Mouse (Mus musculus): ENCODE measurements at regions not wholly inside any gene's neighbourhood (a gene's known extent, or its start where the extent isn't known, plus 50 kb on each side); places are given as distances from the start of the nearest gene placed in this dataset.
"Not testable (repeated sequence)": the region's sequence is repeated elsewhere in the genome, so short reads cannot be mapped to it uniquely, and the experiment has no call there.

DNA sequence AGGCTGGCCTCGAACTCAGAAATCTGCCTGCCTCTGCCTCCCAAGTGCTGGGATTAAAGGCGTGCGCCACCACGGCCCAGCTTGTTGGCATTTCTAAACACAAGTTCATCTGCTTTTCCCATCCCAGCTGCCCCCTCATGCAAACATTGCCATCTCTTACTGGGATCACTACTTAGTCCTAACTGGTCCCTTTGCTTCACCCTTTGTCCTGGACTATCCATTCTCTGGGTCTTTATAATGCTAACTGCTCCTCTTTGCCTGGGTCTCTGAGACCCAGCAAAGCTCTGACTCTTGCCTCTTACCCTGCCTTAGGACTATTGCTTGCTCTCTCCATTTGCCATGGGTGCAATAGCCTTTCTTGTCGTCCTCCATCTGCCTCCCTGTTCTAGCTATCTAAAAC, 103.7 kb downstream of the Dad1 start:
- no peak for DNase-seq (ENCODE audit: extremely low spot score, low spot score)

DNA sequence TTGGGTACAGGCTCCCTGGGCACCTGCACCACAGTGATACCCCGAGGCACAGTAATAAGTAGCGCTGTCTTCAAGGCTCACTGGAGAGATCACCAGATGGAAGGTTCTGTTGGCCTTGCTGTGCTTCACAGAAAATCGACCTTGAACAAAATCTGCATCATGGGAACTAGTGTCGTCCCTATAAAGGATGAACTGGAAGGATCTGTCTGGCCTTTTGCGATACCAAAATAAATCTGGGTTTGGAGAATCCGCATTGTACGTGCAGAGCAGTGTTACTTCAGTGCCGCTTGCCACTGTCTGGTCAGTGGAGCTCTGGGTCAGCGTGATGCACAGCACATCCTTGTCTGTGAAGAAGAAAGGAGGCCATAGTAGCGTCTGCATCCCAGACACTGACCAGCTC, 105.3 kb downstream of the Dad1 start:
- DNase-seq (ENCODE audit: extremely low spot score, low spot score), result no peak

DNA sequence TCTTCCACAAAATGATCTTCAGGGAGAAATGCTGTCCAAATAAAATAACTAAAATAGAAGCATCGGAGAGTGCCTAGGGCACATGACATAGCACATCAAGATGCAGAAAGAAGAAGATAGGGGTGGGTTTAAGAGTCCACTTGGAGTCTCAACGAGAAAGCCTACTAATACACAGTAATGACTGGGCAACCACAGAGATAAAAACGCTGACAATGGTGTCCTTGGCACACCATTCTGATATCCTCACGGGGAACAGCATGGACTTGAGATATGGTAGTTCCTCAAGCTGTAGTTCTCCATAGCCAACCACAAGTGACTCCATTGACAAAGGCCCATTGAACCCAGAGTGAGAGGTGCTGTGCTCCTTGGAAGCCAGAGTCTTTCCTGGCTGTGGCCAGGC, 105.8 kb downstream of the Dad1 start:
- DNase-seq (ENCODE audit: extremely low spot score, low spot score), result no peak

DNA sequence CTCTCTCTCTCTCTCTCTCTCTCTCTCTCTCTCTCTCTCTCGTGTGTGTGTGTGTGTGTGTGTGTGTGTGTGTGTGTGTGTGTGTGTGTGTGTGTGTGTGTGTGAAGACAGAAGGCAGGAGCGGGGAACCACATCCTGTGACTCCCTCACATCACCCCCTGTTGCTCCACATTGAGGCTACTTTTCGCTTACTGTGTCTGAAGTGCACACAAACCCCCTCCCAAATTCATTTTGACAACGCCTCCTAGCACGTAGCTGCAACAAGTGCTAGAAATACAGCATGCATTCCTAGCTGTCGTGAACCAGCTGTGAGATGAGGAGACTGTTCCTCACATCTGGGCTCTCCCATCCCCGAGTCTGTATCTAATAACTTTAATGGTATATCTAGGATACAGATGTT, 106.4 kb downstream of the Dad1 start:
- DNase-seq (ENCODE audit: extremely low spot score, low spot score), result no peak

DNA sequence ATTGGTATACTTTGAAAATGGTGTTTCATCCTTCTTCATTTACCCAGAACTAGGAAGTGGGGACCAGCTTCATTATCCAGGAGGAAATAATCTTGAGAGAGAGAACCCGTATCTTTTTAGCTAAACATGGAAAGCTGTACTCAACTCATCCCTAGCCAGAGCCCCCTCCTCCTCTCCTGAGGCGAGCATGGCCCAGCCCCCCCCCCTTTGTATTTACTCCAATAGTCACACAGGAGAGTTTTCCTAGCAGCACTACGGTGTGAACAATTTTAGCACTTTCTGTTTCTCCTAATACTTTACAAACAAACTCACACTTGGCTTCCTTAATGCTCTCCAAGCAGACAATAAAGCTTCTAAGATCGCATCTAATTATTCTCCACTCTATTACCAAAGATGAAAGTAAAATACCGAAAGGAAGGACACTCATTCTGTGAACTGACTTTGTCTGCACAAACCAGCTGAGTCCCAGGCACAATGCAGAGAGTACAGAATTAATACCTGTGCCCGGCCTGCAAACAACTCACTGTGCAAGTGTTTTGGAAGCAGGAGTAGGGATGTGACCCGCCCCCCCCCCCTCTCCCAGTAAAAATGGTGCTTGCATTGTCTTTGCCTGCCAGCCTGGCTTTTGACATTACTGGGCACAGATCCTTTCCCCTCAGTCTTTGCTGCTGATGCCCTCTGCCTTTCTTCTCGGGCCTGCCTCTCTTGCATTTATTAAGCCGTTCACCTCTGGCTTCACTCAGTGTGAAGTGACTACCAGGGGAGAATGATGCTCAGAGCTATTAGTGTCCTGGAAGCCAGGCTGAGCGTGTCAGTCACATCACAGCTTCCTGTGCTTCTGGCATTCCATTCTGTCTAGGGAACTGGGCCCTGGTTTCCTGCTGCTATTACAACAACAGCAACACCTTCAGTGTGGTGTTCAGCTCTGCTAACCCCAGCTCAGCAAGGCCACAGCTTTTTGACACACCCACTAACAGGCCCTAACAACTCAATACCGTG, 107.9 kb downstream of the Dad1 start:
- DNase-seq (ENCODE audit: extremely low spot score, low spot score), result no peak

DNA sequence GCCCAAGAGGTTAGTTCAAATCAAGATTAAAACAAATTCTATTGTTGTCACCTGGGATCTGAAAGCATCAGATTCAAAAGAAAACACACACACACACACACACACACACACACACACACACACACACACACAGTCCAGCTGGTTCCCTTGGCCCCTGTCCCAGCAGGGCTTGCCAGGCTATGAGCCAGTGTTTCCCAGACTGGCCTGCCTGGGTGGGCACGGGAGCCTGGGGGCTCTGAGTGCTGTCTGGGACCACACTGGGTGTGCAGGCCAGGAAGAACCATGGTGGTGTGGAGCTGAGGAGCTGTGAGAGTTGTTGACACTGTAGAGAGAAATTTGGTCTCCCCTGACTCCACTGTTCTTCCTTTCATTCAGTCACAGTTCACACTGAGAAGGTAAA, 110.1 kb downstream of the Dad1 start:
- DNase-seq (ENCODE audit: extremely low spot score, low spot score), result no peak

DNA sequence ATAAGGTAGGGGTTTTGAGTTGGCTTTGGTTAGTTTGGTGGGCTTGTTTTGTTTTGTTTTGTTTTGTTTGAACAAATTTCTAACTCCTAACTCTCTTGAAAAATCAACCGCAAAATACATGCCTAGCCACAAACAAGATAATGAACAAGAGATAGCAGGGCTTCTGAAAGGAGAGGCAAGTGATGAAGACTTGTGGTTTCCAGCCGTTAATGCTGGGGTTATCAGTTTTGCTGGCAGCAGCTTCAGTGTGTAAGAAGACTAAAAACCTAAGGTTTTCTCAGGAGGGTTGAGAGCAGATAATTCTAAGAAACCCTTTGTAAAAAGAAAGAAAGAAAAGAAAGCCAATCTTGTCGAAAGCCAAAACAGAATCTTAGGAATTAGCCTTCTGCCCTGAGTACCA, 115.6 kb downstream of the Dad1 start:
- no peak for DNase-seq (ENCODE audit: extremely low spot score, low spot score)

DNA sequence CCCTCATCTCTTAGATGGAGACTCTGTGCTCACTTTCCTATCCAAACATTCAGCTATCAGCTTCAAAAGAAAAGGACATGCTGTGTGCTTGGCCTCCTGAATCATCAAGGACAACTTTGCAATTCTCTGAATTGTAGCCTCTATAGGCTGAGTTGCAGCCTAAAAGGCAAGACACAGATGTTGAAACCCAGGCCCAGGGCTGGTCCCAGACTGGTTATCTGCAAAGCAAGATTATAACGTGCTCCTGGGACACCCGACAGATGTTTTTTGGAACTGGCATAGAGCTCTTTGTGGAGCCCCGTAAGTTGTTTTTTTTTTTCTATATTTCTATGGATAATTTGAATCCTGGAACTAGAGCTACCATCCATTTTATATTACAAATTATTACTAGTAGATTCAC, 117.4 kb downstream of the Dad1 start:
- DNase-seq (ENCODE audit: extremely low spot score, low spot score), result no peak

DNA sequence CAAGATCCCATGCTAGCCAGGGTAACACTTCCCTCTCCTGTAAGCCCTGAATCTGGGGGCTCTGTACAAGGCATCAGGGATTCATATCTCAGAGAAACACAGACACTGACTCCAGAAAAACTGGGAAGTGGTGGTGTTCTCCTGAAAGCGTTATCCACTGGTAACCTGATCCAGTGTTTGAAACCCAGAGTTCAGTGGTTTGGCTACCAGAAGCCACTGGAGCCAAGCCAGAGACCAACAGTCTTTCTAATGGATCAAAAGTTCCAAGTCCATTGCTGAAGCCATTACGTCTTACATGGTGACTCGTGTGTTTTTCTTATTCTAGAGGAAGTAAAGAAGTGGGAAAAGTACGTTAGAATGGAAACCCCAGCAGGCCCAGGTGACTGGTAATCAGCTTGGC, 125.6 kb downstream of the Dad1 start:
- DNase-seq (ENCODE audit: extremely low spot score, low spot score), result no peak

DNA sequence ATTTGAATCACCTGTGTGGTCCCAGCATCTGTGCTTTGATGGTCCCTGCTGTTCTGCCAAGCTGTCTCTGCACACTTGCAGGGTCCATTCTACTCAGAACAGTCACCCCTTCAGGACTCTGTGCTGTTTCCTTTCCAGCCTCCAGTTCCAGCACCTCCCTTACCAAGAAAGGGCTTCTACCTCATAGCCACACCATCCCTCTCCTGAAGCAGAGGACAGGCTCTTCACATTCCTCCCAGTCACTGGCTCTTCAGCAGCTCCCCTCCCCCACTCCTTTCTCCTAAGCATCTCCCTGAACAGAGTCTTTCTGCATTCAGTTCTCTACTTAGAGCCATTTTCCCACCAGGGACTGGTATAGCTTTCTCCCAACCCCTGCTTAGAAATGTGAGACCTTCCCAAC, 128.4 kb downstream of the Dad1 start:
- DNase-seq (ENCODE audit: extremely low spot score, low spot score), result no peak

DNA sequence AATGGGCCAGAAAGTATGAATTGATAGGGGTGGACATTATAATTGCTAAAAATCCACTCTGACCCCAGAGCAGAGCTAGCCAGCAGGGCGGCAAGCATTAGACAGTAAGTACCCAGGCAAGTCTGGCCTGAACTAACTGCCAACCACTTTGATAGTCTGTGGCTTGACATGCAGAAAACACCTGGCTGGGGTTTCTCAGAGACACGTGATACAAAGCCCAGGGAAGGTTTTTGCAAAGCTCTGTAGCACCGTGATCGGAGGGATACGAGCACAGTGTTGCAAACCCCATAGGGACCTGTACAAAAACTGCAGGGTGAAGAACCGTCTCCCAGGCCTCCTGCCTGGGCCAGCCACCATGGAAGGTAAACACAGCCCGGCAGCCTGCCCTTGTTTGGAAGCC, 131.9 kb downstream of the Dad1 start:
- DNase-seq (ENCODE audit: extremely low spot score, low spot score), result no peak

DNA sequence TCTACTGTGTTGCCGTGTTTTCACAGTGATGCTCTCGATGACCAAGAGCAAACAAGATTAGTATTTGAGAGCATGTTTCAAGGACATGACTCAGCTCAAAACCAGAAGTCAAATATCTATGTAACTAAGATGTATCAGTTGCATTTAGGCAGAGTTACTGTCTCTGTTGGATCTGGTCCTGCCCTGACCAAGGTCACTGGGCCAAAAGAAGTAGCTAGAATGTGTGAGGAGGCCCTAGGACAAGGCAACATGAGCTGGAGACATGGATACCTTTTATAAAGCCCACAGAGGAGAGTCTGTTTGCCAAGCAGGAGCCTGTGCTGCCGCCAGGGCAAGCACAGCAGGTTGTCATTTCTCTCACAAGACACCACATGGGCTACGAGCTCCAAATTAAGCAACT, 132.6 kb downstream of the Dad1 start:
- DNase-seq (ENCODE audit: extremely low spot score, low spot score), result no peak

DNA sequence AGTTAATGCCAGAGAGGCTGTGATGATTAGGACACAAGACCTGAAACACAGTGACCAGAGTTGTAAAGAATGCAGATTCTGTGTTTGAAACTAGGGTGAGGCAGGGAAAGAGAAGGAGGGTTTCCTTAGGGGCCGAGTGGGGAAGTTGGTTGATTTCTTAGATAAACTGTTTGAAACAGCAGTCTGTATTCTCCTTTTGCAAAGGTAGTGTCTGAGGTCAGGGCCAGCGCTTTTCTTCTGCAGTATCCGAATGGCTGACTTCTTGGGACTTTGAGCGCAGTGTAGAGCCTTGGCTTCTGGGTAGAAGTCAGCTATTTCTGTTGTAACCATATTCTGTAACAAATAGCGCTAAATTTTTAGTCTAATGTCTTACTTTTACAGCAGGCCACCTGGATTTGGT, 133.7 kb downstream of the Dad1 start:
- no peak for DNase-seq (ENCODE audit: extremely low spot score, low spot score)

DNA sequence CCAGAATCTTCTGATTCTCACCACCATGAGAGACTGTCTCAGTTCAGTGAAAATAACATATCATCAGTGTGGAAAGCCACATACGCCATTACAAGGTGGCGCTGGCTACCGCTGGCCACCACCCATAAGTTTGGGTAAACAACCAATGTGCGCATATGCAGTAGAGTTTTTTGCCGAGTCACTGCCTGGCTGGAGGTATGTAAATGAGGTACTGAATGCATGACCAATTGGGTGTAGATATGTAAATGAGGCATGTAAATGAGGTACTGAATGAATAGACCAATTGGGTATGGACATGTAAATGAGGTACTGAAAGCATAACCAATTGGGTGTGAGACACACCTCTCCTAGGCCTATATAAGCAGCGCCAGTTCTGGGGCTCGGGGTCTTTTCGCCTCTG, 136.3 kb downstream of the Dad1 start:
- not testable (repeated sequence) for DNase-seq (ENCODE audit: extremely low spot score, low spot score)

DNA sequence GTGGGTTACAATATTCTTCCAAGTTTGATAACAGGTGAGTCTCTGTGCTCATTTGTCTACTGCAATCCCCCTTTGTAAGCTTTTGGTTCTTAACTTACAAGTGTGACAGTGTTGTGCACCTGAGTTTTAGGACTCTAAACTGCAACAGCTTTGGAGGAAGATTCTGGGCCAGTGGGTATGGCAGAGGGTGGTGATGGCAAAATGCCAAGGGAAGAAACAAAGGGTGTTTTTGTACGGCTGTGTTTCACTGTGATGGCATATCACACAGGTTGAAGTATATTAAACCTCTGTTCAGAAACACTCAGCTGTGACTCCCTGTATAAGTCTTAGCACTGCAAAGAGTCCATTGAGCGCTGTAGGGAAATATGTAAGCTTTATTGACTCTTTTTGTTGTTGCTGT, 140.7 kb downstream of the Dad1 start:
- no peak for DNase-seq (ENCODE audit: extremely low spot score, low spot score)

DNA sequence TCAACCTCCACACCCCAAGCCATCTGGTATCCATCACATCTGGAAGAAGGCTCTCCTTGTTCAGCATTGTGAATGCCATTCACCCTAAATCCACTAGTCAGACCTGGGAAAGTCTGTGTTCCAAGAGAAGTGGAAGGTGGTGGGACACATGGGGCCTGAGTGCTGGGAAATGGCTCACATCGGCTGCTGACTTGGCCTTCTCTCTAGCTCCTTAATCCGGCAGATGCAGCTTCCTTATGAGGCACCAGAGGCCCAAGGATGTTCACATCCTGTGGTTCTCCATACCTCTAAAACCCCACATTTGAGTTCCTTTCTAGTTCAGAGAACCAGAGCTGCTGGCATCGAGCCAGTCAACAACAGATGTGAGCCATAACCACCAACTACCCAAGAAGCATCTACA, 142.9 kb downstream of the Dad1 start:
- DNase-seq (ENCODE audit: extremely low spot score, low spot score), result no peak

DNA sequence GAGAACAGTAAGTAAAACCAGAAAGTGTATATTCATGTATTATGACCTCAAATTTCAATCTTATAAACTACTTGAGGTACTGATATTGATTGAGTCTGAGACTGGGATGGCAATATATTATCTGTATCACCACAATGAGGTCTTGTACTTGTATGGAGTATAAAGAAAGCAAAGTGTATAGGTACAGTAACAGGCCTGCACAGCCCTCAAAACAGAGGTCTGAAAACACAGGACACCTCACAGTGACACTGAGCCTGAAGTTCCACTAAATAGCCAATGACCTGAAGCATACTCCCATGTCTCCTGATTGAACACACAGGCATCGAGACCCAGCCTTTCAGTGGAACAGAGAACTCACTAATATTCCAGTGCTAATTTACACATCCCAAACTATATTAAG, 144.8 kb downstream of the Dad1 start:
- no peak for DNase-seq (ENCODE audit: extremely low spot score, low spot score)

DNA sequence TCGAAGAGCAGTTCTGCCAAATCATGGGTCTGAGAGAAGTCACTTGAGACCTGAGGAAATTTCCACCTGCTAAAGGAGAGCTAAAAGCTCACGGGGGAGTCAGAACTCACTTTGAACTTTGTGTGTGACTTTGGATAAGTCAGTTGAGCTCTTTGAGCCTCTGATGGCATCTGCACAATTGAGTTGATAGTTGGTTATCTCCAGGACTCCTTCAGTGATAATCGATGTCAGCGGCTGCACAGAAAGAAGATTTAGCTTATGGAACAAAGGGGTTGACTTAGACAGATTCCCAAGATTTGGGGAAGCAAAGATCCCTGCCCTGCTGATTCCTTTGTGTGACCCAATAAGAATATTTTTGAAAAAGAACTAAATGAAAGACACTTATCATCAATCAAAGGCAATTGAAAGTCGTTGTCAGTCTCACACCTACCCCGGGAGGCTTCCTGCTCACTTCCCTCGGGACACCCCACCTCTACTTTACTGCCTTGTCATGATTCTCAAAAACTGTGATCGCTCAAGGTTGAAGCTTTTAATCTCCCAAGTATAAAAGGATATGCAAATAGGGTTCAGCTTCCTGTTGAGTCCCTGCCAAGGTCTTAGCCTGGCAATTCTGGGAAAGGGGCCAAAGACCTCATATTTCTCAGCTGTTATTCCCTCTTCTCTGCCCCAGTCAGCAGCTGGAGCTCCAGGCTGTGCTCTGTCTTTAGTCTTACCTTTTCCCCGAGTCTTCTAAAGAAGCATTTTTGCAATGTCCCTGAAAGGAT, 145.4 kb downstream of the Dad1 start:
- DNase-seq (ENCODE audit: extremely low spot score, low spot score), result no peak

DNA sequence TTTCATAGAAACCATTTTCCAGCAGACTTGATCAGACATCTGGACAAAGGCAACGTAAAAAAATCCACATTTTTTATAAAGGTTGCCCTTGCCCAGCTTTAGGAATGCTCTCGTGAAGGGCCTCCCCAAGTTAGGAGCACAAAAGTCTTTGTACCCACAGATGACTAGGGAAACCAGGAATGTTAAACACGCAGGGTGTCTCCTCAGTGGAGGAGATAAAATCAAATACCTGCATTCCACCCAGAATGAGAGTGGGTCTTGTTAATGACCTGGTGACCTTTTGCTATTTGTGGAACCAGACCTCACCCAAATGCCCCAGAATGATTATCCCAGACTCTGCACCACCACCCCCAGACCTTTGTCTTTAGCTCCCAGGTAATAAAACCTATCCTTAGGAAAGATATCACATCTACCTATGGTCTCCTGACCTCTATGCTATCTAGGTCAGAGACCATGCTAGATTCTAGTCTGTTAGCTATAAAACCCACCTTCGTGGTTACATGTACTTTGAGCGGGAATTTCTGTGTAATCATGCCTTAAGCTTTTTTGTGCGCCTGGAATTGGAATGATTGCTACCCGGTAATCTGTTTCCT, 146.6 kb downstream of the Dad1 start:
- no peak for DNase-seq (ENCODE audit: extremely low spot score, low spot score)

DNA sequence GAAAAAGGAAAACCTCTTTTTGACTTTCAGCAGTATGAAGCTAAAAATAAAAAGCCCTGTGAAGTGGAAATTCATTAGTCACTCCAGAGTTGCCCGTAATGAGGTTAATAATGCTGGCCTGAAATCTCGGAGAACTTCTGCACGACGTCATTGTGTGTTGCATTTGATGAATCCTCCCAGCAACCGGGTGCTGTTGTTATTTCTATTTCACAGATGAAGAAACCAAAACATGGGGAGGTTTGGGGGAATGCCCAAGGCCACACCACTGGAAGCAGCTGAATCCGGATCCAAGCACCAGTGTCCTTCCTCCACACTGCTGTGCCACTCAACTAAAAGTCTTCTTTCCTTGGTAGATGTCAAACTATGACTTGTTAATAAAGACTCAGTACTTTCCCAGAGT, 149.7 kb downstream of the Dad1 start:
- DNase-seq (ENCODE audit: extremely low spot score, low spot score), result no peak

DNA sequence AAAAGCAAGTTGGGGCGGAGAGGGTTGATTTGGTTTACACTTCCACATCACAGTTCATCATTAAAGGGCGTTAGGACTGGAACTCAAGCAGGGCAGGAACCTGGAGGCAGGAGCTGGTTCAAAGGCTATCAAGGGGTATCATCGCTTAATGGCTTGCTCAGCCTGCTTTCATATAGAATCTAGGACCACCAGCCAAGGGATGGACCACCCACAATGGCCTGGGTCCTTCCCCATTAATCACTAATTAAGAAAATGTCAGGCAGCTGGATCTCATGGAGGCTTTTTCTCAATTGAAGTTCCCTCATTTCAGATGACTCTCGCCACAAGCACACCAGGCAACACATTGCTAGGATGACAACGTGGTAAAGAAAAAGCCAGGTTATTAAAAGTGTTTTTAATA, 150.4 kb downstream of the Dad1 start:
- DNase-seq (ENCODE audit: extremely low spot score, low spot score), result no peak

DNA sequence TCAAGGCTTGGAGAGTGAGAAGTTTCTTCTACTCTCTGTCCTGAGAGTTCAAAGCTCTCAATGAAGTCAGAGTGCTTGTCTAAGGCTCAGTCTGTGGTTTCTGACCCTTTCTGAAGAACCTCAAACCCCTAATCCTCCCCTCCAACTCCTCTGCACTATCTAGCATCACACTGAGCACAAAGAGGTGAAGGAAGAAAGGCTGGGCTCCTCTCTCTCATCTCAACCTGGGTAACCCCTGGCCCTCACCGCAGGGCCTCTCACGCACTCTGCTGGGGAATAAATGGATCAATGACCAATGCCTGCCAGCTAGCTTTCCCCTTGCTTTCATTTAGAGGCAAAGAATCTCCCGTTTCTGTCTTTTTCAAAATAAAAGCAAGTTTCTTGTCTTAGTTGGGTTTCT, 150.8 kb downstream of the Dad1 start:
- no peak for DNase-seq (ENCODE audit: extremely low spot score, low spot score)
